Mouse (Mus musculus): ENCODE results near the gene Epx.

GRCm38 (mm10) chr11:87853597-87853954, 21.8 kb downstream of the Epx start:
- TF ChIP-seq CTCF (IDR thresholded peaks at IDR 0.05; ENCODE audit: low read depth) (no peak), EP300 (IDR thresholded peaks at IDR 0.05; ENCODE audit: low read depth) (no peak)
